Mouse (Mus musculus) B cell, adult 2 months (primary cell): ENCODE measurements around the gene Kcnn1.

Source experiments
- DNase-seq, 2 experiments: peaks; one replicate each; pipeline ENCODE4 v3.0.0; 2022

Gene Kcnn1

DNA sequence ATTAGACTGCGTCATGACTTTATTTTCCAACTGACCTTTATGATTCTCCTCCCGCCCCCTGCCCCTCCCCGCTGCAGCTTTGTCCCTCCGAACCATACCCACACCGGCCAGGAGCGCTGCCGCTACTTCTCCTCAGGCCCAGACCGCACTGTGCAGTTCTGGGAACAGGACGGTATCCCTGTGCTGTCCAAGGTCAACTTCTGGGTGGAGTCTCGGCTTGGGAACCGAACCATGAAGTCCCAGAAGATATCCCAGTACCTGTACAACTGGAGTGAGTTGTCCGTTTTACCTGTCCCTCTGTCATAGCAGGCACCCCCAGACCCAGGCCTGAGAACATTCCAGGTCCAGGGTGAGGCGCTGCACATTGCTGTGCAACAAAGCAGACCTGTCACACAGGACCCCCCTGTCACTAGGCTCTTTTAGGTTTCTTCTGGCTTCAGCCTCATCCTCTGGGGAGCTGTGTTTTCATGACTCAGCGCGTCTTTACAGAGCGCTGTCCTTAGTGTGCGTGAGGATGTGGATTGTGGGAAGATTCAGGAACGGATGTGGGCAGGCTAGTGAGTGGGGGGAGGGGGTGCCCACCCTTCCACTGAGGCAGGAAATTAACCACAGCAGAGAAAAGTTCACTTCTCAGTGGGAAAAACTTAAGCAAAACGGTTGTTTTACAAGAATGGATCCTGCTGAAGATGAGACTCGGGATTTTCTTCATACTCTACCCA, 51.9 kb downstream of the Kcnn1 start:
- no peak for DNase-seq

DNA sequence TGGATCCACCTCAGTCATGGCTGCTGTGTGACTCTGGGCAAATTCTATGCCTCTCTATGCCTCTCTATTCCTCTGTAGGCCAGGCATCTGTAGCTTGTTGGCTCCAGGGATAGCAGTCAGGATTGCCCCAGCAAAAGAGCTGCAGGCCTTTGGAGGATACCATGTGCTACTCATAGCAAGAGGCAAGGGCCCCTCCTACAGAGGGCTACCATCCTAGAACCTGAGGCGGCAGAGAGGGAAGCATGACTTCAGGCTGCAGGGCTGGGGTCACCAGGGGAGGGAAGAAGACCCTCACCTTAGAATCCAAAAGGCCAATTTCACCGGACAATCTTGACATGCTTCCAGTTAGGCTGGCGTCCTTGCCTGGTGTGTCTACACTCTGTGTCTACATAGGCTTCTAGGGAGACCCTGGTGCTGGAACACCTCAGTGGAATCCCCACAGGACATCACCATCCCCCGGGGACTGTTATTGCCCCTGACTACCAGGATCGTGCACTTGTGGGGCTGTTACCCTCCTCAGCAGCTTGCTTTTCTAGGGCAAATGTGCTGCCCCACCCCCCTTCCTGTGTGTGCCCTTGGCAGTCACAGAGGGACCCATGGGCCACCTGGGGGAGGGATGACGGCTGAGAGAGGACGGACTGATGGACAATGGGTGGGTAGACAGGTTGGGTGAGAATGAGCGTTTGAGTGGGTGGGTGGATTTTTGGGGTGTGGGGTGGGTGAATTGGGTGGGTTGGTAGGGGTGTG, 53.9 kb downstream of the Kcnn1 start:
- DNase-seq = no peak

- peak; percentile 41 to 42 for DNase-seq
Measured at GRCm38 (mm10) chr8:70808239-70808638, 54.8 kb downstream of the Kcnn1 start, which contains the start of gene Il12rb1. Gene Il12rb1 (plus strand): TSS chr8:70808449.

GRCm38 (mm10) chr8:70807304-70807703, 55.8 kb downstream of the Kcnn1 start:
- DNase-seq = no peak

DNA sequence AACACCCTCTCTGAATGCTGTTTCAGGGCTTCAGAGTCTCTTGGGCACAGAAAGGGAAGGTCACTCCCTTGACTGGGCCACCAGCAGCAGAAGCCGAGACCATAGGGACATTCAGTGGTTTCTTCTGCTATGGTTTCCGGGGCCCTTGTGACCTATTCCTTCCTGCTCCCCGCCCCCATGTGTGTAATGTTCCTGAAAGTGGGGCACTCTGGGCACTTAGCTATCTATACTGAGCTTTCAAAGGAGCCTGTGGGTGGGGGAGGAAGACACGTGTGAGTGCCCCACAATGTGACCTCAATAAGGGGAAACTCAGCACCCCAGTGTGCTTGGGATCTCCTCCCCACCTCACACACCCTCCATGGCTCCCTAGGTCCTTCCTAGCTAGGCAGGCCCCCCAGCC, 56.5 kb downstream of the Kcnn1 start:
- DNase-seq = peak; percentile 73 to 77

- DNase-seq = peak; percentile 87
Measured at GRCm38 (mm10) chr8:70804481-70805206, 58.4 kb downstream of the Kcnn1 start, which contains the start of gene Mast3. Gene Mast3 (minus strand): TSS chr8:70805054.

DNA sequence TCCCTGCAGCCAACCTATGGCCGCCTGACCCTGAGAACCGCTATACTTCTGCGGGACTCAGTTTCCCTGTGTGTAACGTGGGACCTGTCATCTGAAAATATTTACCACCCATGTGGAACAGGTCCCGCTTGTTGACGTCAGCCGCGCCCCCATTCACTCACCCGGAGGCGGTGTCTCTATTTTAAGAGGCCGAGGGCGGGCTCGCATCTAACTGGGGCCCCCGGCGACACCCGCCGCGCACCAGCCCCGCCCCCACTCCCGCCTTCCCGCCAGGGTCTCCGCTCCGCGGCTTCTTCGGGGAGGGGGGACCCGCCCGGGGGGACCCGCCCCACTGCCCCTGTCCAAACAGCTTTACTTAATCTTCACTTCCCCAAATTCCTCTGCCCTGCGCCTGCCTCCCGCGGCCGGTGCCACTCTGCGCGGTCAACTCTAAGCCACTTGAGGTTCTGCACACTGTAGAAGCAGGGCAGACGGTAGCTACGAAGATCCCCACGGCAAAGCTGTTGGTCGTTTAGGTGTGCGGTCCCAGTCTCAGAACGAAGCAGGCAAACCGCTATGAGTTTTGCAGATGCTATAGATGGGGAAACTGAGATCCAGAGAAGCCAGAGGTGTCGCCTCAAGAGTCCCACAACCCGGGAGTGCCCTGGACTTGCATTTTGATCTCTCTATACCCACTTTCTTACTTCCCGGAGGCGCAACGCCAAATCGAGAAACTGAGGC, 59.1 kb downstream of the Kcnn1 start:
- peak; percentile 80 to 83 for DNase-seq

- no peak for DNase-seq
Measured at GRCm38 (mm10) chr8:70802786-70803510, 60.1 kb downstream of the Kcnn1 start.

DNA sequence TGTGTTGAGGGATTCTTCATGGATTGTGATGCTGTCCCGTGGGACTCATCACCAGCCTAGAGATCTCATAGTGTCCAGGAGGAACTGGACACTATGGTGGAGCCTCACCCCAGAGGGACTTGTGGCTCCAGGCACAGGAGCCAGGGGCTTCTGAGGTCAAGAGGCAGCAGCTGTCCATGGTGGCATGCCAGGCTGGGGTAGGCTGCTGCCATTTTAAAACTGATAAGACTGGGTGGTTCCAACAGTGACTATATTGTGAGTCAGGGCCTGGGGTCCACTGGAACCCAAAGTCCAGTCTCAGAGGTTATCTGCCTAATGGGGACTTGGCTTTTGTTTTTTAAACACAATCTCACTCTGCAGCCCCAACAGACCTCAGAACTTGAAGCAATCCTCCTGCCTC, 61.2 kb downstream of the Kcnn1 start:
- DNase-seq = no peak

DNA sequence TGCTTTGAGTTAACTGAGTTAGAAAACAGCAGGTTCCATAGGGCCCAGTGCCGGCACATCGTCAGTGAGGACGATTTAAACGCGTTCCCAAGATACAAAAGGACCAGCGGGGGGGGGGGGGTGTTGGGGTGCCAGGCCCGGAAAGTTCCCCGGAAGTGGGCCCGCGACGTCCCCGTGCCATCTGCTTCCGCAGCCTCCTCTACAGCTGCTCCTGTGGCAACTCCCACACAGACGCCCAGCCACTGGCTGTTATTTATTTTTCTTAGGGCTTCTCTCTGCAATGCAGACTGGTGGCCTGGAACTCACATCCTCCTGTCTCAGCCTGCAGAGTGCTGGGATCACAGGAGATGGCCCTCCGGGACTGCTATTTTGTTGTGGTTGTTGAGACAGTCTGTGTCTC, 61.9 kb downstream of the Kcnn1 start:
- peak; percentile 43 to 46 for DNase-seq

GRCm38 (mm10) chr8:70800648-70801047, 62.4 kb downstream of the Kcnn1 start:
- peak; percentile 49 to 53 for DNase-seq

- DNase-seq = no peak
Measured at GRCm38 (mm10) chr8:70798281-70798680, 64.8 kb downstream of the Kcnn1 start.

DNA sequence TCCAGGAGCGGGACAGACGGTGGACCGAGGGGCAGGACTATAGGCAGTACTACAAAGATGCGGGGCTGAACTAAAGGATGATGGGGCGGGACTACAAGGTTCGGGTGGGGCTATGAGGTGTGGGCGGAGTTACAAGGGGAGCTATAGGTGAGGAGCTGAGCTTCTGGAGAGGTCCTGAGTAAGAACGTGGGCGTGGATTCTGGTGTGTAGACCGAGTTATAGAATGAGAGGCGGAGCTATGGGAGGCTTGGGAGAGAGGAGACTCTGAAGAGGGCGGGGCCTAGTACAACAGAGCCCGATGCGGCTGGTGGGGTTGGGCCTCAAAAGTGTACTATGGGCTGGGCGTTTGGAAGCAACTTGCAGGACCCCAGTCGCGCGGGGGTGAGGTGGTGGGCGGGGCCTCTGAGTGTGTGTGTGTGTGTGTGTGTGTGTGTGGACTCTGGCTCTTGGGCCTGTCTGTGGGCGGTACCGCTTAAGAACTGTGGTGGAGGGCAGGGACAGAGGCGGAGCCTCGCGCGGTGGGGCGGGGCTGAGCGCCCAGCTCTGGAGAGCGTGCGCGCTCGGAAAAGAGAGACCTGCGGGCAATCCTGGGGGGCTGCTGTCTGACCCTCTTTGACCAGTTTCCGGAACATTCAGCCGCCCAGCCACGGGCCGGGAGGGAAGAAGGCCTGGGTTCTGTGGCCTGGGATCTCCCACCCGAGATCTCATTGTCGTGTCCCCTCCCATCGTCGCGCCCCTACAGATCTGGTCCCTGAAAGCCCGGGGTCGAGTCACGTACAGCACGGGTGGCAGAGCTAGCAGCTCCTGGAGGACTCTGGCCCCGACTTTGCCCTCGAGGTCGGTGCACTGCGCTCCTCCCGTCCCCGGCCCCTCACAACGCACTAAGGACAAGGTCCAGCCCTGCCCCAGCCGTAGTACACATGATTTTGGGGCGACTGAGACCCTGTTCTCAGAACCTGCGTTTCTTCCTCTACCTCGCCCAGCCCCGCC, 65.7 kb downstream of the Kcnn1 start:
- peak; percentile 85 to 86 for DNase-seq

DNA sequence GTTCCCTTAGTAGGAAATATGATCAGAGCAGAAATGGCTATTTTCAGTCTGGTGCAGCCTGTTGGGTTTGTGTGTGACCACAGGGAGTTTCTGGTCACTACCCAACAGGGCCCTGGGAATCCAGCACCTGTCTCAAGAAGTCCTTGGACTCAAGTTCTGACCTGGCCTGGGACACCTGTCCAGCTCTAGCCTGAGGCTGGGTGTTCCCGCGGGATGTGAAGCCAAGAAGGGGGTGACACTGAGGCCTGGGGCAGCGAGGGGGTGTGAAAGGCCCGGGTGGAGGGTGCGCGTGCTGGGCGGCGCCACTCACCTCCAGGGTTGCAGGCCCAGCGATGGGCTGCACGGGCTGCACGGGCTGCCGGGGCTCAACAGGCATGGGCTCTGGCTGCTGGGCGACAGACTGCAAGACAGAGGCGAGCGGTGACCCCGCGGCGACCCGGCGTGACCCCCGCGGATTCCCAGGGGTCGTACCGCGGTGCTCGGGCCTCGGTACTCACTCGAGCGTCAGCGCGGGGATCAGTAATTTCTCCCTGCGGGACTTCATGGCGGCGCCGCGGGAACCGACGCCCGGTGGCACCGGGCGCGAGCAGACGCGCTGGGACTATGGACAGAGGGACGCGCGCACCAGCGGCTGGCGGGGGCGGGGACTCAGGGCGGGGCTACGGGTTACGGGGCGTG, 66.5 kb downstream of the Kcnn1 start:
- no peak for DNase-seq

DNA sequence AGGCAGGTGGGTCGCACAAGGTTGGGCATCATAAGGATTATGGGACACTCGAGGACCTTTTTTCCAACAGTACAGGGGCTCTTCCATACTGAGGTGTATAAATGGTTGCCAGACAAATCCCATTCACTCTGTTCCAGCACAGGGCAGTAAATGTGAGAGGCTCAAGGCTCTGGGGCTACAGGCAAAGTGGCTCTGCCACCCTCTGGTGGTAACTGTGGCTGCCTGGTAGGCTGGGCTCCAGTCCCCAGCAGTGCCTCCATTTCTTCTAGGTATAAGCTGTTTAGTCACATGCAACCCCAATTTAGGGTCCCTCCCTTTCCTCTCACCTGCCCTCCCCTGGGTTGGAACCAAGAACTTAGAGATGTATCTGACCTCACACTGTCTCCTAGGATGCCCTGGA, 67.7 kb downstream of the Kcnn1 start:
- DNase-seq = no peak

DNA sequence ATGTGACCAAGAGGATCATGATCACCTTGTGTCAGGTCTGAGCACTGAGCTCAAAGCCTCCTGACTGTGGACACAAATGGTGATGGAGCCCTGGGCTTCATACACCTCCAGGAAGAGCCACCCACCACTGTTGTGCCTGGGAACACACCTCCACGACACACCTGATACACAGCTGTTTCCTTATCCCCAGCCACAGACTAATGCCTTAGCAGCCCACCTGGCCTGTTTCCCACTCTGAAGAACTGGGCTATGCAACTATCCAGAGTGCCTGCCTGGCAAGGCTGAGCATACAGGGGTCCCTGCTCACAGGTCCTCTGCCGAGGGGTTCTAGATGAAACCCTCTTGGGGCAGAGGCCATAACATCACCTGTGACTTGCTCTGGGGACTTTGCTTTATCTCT, 68.8 kb downstream of the Kcnn1 start:
- no peak for DNase-seq

GRCm38 (mm10) chr8:70792700-70793099, 70.4 kb downstream of the Kcnn1 start:
- peak; percentile 95 to 97 for DNase-seq
